Mouse (Mus musculus): ENCODE results near the gene Mmp8. TPM values are rescaled to one million over a fixed set of nuclear protein-coding genes. Genes with fewer than 3 reads are reported as not detected.

Mmp8 gene
- total RNA-seq (2012; rRNA removed) (not detected in 2 replicates), polyA plus RNA-seq (2012; ENCODE audit: insufficient read depth in 1 of 2, insufficient read length in 2 of 2, low read depth in 1 of 2, low replicate concordance in 2 of 2, missing spikeins in 1 of 2) (not detected)

DNA sequence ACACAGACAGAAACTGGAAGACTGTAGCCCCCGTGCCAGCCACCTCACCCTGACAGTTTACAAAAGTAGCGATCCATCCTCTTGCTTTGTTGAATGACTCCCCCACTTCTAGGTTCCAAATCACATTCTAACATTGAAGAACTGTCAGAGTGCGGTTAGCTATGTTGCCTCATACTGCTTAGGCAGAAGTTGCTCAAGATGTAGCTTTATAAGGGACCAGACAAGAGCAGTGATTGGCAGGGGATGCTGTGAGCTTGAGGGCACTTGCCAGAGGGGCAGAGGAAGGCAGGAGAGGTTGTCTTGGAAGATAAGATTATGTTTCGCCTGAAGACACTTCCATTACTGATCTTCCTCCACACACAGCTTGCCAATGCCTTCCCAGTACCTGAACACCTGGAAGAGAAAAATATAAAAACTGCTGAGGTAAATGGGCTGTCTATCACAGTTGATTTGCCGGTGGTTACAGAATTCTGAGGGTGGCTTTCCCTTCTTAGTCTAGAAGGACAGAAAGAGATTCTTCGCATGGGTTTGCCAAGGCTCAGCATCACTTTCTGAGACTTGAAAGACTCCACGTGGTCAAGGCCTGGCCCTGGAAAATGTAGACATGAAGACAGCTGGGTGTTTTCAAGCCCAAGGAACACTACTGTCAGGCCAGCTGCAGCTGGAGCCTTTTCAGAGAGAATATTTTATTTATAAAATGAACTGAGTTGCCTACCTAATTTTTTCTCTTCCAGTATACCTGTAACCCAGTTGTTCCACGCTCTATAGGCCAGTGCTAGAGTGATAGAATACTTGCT lies at the start of gene Mmp8:
TSS of gene Mmp8 (plus strand) at position 236 of the 797 bp plus-strand sequence.
- peaks cover 0 to 3% of the 10 kb centered on the region in 2 experiments; a peak in 2 of 4 replicates for H3K27me3 ChIP-seq (ENCODE audit: control insufficient read depth in 1 of 2, insufficient read depth in 2 of 2, low read length in 2 of 2)
- no peaks in the 10 kb centered on the region for H3K4me1 ChIP-seq (ENCODE audit: control insufficient read depth in 1 of 2, insufficient read depth in 2 of 2, low read length in 2 of 2)
- DNase-seq (ENCODE audit: low read depth, low spot score), result no peak
- no peaks in the 10 kb centered on the region for H3K36me3 ChIP-seq (ENCODE audit: control insufficient read depth in 1 of 2, insufficient read depth in 2 of 2, low read length in 2 of 2)
- no peak for TF ChIP-seq E2F4 (IDR thresholded peaks at IDR 0.05; ENCODE audit: borderline replicate concordance, low read depth, low read length)
- no peak for TF ChIP-seq MXI1 (IDR thresholded peaks at IDR 0.05; ENCODE audit: low read depth, low read length)
- no peak for TF ChIP-seq SIN3A (IDR thresholded peaks at IDR 0.05; ENCODE audit: low read length)
- TF ChIP-seq TCF12 (IDR thresholded peaks at IDR 0.05; ENCODE audit: low read depth, low read length), result no peak
- no peak for TF ChIP-seq ZMIZ1 (IDR thresholded peaks at IDR 0.05; ENCODE audit: low read depth, low read length)
- no peak for TF ChIP-seq BHLHE40 (IDR thresholded peaks at IDR 0.05; ENCODE audit: borderline replicate concordance, low read depth, low read length)
- TF ChIP-seq TBP (IDR thresholded peaks at IDR 0.05; ENCODE audit: low read depth, low read length), result no peak
- TF ChIP-seq RAD21 (IDR thresholded peaks at IDR 0.05; ENCODE audit: low read depth, low read length), result no peak
- TF ChIP-seq ELF1 (IDR thresholded peaks at IDR 0.05; ENCODE audit: low read depth, low read length), result no peak
- TF ChIP-seq POLR2AphosphoS5 (IDR thresholded peaks at IDR 0.05; ENCODE audit: borderline replicate concordance, low read depth, low read length), result no peak
- TF ChIP-seq MYC (IDR thresholded peaks at IDR 0.05; ENCODE audit: low read depth, low read length), result no peak
- no peak for TF ChIP-seq MAX (IDR thresholded peaks at IDR 0.05; ENCODE audit: low read length)
- TF ChIP-seq NELFE (IDR thresholded peaks at IDR 0.05; ENCODE audit: low read depth, low read length), result no peak
- TF ChIP-seq SMC3 (IDR thresholded peaks at IDR 0.05; ENCODE audit: low read depth, low read length), result no peak
- no peak for TF ChIP-seq GABPA (IDR thresholded peaks at IDR 0.05; ENCODE audit: low read depth, low read length)
- no peak for TF ChIP-seq ZNF384 (IDR thresholded peaks at IDR 0.05; ENCODE audit: low read depth, low read length)
- TF ChIP-seq MEF2A (IDR thresholded peaks at IDR 0.05; ENCODE audit: extremely low read depth, insufficient replicate concordance, low read depth, low read length, poor library complexity, severe bottlenecking), result no peak
- no peak for TF ChIP-seq TAL1 (IDR thresholded peaks at IDR 0.05; ENCODE audit: low read length)
- TF ChIP-seq MYB (IDR thresholded peaks at IDR 0.05; ENCODE audit: low read depth, low read length), result no peak
- no peaks in the 10 kb centered on the region for H3K79me2 ChIP-seq (ENCODE audit: control insufficient read depth, insufficient read depth, low read length, poor library complexity)
- no peak within 1 kb of the TSS for H3K9ac ChIP-seq (ENCODE audit: control insufficient read depth, low read depth, low read length, poor library complexity, severe bottlenecking)
- no peak within 1 kb of the TSS for H3K4me3 ChIP-seq (ENCODE audit: control insufficient read depth in 1 of 2, insufficient read depth in 1 of 2, low read depth in 2 of 2, low read length in 2 of 2)
- no peak within 1 kb of the TSS for H3K27ac ChIP-seq (ENCODE audit: control insufficient read depth, low read depth, low read length)
- H3K9me3 ChIP-seq (replicated peaks; ENCODE audit: insufficient read depth, low read length), result no peaks in the 10 kb centered on the region
